ENCODE assay signal across 14 mouse cellular contexts in genomic region chr10:25715747-25716146, GRCm38 (mm10).
"Had no signal": no experiment of that assay in that cellular context is flagged by ENCODE, and none has a peak within 500 bp of the region (broad histone marks: within the 10 kb centered on the region; RNA-seq: fewer than 3 reads in every experiment).

No protein-coding gene starts in this region.

- H3K27me3 ChIP-seq: limb, embryonic 12.5 days; liver, embryonic 13.5 days; lung, embryonic 15.5 days; megakaryocyte, embryonic 14.5 days; midbrain, embryonic 15.5 days; neural tube, embryonic 12.5 days had no signal

- H3K4me1 ChIP-seq: limb, embryonic 12.5 days; liver, embryonic 13.5 days; lung, embryonic 15.5 days; megakaryocyte, embryonic 14.5 days; midbrain, embryonic 15.5 days; neural tube, embryonic 12.5 days had no signal

- H3K27ac ChIP-seq: limb, embryonic 12.5 days; liver, embryonic 13.5 days; lung, embryonic 15.5 days; macrophage; midbrain, embryonic 15.5 days; neural tube, embryonic 12.5 days had no signal

- H3K4me3 ChIP-seq: limb, embryonic 12.5 days; liver, embryonic 13.5 days; lung, embryonic 15.5 days; megakaryocyte, embryonic 14.5 days; midbrain, embryonic 15.5 days; neural tube, embryonic 12.5 days had no signal

- DNase-seq: layer of hippocampus, adult 9-11 months; layer of hippocampus, postnatal 36 days; liver; liver, embryonic 13.5 days; liver, postnatal 0 days; lung, postnatal 14 days; right cerebral cortex, postnatal 14 days; thymus, postnatal 36 days had no signal

- H3K36me3 ChIP-seq: limb, embryonic 12.5 days; liver, embryonic 13.5 days; lung, embryonic 15.5 days; midbrain, embryonic 15.5 days; neural tube, embryonic 12.5 days had no signal
